Mouse (Mus musculus) v-Abl transformed pro-B cells (cell line): ENCODE results near the gene Epc2.
"Not testable (repeated sequence)": the region's sequence is repeated elsewhere in the genome, so short reads cannot be mapped to it uniquely, and the experiment has no call there.

Source experiments
- in situ Hi-C, 2 experiments: fragments of 400-800 bp; cut with MboI; formaldehyde crosslinking; loops; one replicate each; pipeline ENCODE4 v1.15.1; 2025; ENCODE audit not compliant: unreplicated experiment in 2 of 2

Epc2 gene

DNA sequence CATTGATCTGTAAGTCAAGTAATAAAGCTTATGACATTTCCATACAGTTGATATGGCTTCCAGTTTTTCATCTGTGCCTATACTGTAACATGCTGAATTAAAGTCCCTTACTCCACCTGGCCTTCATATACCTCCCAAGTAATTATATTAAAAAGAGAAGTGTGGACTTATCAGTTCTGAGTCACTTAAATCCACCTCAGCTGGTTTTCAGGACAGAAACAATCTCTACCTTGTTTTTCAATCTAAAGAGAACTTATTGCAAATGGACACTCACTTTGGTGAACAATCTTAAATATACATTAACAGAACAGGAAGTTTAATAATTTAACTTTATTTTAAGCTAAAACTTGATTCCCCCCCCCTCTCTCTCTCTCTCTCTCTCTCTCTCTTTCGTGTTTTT, 15.8 kb downstream of the Epc2 start:
- in situ Hi-C loops: loop anchor here in 1 of 2 experiments (25.0 kb wide), 1 partner anchor 530 kb away; the partner anchor contains the start of gene Mbd5

DNA sequence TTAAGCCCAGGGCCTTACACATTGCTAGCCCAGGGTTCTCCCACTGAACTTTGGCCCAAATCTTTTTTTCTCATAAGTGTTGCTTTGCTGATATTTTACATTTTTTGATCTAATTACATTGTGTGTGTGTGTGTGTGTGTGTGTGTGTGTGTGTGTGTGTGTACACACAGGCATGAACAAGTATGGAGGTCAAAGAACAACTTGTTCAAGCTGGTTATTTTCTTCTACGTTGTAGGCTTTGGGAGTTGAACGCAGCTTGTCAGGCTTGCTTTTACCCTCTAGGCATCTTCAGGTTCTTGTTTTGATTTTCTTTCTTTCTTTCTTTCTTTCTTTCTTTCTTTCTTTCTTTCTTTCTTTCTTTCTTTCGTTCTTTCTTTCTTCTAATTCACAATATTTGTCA, 19.9 kb downstream of the Epc2 start:
- in situ Hi-C loops: loop anchor here in 1 of 2 experiments (25.0 kb wide), 1 partner anchor 534 kb away; the partner anchor contains the start of gene Mbd5

DNA sequence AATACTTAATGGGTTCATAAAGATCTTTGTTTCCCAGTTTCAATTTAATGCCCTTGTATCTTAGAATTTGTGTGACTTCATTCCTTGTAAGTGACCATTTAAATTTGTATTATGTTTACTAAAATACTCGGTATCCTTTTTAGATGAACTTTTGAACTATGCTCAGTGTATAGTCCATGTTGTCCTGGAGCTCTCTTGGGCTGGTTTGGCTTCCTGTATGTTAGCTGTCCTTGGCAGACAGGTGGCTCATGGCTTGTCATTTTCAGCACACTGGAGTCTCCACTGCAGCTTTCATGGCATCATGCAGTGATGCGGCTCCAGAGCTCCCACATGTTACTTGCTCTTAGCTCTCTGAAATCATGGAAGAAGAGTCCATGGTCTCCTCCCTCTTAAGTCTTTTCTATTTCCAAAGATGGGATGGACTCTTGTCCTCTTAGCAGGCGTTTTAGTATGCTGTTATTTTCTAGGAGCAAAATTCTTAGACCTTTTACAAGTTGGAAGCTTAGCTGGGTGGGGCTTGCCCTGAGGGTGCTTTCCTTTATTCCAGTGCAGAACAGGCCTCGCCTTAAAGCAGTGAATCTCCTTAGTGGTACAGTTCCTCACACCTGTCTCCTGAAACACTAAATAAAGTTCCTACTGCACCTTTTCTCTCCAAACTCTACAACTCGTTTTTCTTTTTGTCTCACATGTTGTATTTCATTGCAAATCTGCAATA, 20.5 kb downstream of the Epc2 start:
- in situ Hi-C loops: loop anchor here in 1 of 2 experiments (25.0 kb wide), 1 partner anchor 534 kb away; the partner anchor contains the start of gene Mbd5

DNA sequence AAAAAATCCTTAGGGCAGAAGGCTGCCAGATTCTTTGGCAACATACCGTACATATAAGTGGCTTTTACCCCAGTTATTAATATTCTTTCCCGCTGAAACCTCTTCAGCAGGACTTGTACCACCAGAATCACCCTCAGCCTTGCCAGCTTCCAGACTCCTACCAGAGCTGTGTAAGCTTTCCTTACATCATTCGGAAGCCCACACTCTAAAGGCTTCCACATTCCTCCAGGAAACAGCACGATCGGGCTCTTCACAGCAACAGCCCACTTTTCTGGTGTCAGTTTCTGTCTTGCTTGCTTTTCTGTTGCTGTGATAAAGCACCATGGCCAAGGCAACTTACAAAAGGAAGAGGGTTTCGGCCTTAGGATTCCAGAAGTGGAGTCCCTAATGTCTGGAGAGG, 21.2 kb downstream of the Epc2 start:
- in situ Hi-C loops: loop anchor here in 1 of 2 experiments (25.0 kb wide), 1 partner anchor 535 kb away; the partner anchor contains the start of gene Mbd5

DNA sequence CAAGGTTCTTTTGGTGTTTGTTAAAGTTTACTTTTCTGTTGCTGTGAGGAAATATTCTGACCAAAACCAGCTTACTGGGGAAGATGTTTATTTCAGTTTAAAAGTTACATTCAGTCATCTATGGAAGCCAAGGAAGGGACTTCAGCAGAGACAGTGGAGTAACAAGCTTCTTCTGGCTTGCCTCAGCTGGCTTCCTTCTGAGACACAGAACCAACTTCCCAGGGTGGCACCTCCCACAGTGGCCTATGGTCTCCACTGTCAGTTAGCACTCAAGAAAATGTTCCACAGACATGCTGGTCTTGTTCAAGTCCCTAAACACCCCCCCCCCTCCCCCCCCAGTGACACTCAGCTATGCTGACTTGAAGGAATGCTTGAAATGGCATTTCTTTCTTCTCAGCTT, 30.9 kb downstream of the Epc2 start:
- in situ Hi-C loops: no loop called here

DNA sequence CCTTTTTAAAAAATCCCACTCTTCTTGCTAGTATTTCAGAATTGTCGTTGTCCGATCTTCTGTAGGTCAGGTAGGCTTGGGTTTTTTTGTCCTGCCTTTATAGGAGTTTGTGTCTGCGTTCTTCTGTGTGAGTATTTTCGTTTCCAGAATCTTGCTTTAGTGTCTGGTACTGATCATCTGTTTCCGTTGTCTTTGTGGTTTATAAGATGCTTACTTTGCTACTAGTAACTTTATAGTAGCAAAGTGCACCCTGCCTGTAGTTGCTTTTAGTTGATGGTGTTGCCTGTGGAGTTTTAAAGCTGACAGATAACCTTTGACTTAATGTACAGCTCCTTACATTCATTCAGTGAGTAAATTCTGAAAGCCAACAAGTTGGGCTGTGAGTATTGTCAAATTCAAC, 32.1 kb downstream of the Epc2 start:
- in situ Hi-C loops: no loop called here

DNA sequence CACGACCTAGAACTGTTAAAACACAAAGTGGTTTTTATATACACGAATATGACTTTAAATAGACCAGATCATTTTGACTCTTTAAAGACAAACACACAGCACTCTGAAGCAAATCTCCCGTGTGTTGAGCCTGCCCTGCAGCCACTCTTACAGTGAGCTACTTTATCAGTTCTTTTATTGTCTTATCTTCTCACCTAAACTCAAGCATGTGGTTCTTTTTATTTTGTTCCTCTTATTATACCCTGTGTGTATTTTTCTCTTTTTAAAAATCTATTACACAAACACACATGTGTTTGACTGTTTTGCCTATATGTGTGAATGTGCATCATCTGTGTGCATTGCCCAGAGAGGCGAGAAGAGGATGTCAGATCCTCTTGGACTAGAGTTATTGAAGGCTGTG, 50.1 kb downstream of the Epc2 start:
- in situ Hi-C loops: no loop called here

DNA sequence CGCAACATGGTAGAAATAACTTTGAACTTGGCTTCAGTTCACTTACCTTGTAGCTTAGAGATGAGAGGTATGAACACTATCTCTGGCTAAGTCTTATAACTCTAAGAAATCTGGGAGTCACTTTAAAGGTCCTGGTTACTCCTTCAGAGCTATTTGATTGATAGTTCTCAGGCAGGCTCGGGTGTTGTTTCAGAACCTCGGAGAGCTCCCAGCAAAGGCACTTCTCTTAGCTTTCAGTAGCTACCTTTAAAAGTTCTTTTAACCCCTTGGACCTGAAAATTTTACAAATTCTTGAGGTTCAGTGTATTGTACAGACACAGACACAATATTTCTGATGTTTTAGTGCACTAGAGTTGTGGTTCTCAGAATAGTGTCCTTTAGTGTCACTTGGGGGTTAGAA, 52.3 kb downstream of the Epc2 start:
- in situ Hi-C loops: no loop called here

DNA sequence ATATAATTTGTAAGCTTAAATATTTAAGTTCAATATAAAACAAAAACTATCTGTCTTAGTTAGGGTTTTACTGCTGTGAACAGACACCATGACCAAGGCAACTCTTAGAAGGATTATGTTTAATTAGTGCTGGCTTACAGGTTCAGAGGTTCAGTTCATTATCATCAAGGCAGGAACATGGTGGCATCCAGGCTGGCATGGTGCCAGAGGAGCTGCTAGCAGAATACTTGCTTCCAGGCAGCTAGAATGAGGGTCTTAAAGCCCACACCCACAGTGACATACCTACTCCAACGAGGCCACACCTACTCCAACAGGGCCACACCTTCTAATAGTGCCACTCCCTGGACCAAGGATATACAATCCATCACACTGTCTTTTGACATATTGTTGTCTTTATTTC, 53.9 kb downstream of the Epc2 start:
- in situ Hi-C loops: not testable (repeated sequence)

DNA sequence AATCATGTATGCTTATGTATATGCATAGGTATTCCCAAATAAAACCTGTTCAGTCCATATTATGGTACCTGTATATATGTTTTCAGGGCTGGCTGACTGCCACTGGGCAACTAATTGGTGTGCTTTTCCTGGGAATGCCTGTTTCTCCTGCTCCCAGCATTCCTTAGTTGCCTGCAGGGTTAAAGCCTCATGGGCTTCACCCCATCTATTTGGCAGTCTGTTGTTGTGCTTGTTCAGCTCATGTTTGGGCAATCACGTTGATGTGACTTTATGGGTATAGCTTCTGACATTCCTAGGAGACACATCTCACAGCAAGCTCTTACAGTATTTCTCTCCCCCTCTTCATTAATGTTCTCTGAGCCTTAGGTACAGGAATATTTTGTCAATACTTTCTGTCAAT, 59.5 kb downstream of the Epc2 start:
- in situ Hi-C loops: no loop called here

DNA sequence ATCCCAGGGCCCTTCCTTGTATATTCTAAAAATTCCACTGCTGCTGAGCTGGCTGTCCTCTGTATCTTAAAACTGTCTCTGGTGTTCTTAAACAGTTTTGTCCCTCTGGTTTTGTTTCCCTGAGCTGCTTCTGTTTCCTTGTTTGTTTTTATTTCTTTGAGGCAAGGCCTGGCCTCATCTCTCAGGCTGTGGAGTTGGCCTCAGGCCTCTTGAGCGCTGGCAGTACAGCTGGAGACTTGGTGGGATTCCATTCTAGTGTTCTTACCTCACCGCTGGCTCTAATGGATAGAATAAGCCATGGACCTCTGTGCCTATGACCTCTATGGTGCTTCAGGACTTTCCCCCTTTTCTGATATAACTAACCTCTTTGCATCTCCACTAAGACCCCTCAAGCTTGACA, 64.7 kb downstream of the Epc2 start:
- in situ Hi-C loops: no loop called here

DNA sequence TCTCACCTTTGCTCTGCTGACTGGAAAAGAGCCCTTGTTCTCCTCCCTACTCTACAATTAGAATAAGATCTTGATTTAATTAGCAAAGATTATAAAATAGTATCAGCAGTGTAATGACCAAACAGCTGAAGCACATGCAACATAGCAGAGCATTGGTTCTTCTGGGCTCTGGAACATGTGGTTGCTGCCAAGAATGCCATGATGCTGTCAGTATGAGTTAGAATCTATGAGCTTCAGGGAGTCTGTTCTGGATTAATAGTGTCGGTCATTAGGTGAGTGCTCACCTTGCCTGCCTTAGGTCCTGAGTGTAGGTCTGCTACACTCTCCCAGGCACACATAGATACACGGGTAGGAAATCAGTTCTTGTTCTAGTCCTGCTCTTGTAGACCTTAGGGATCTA, 69.1 kb downstream of the Epc2 start:
- in situ Hi-C loops: loop anchor here in 1 of 2 experiments (10.0 kb wide), 1 partner anchor 586 kb away; no protein-coding TSS in a partner anchor

DNA sequence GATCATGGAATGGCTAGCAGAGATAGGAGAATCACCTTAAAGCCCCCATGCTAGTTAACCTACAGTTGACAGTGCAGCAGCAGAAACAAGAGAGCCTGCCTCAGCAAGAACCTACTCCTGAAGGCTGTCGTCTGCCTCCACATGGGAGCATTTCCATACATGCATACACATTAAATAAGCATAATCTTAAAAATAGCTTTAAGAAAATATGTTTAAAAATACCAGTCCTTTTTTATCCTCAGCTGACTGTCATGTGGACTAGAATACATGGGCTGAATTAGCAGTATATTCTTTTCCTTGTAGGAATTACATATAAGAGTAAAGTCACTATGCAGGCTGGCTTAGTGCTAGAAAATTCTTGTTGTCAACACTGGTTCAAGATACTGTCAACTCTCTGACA, 69.7 kb downstream of the Epc2 start:
- in situ Hi-C loops: loop anchor here in 1 of 2 experiments (10.0 kb wide), 1 partner anchor 586 kb away; no protein-coding TSS in a partner anchor

DNA sequence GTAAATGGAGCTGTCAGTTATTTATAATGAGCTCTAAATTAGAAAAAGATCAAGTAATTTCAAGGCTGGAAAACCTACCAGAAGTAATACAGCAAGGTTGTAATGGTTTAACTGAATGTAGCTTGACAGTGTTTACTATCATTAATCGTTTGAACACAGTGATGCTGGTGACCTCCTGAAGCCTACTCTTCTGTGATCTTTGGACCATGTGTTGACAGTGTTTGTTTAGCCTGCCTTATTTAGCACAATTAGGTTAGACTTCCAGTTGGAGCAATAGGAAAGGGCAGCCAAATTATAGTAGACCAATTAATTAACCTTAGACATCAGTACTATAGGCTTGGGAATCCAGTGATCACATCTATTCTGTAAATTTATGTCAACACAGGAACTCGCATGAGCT, 70.3 kb downstream of the Epc2 start:
- in situ Hi-C loops: loop anchor here in 1 of 2 experiments (10.0 kb wide), 1 partner anchor 587 kb away; no protein-coding TSS in a partner anchor

DNA sequence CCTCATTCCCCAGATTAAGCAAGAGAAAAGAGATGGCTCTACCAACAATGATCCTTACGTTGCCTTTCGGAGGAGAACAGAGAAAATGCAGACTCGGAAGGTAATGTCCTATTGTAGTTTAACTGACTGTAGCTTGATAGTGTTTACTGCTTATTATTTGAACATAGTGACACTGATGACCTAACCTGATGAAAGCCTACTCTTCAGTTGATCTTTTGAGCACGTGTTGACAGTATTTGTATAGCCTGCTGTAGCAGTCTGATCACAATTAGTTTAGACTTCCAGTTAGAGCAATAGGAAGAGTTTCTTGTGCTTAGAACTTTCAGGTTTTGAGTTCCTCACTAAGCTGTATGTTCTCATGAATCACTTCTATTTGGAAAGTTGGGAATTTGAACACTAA, 71.3 kb downstream of the Epc2 start:
- in situ Hi-C loops: loop anchor here in 1 of 2 experiments (10.0 kb wide), 1 partner anchor 588 kb away; no protein-coding TSS in a partner anchor

DNA sequence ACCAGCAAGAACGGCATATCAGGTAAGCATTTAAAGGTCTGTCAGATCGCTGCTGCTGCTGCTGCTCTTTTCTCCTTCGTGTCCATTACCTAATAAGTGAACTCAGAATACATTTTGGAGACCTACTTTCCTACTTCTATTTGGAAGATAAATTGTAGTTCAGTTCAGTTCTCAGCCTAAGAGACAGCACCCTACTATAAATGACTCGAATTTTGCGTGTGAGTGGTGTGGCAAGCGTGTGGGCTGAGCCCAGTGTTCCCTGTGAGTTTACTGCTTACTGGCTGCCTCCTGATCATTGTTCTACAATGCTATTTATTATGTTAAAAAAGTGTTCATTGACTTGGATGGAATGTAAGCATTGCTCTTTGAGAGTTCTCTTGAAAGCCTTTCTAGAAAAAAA, 85.9 kb downstream of the Epc2 start:
- in situ Hi-C loops: loop anchor here (25.0 kb wide), 2 partner anchors 625 to 750 kb away; partner anchors contain the start of gene Mmadhc (in 1 of the 2)

DNA sequence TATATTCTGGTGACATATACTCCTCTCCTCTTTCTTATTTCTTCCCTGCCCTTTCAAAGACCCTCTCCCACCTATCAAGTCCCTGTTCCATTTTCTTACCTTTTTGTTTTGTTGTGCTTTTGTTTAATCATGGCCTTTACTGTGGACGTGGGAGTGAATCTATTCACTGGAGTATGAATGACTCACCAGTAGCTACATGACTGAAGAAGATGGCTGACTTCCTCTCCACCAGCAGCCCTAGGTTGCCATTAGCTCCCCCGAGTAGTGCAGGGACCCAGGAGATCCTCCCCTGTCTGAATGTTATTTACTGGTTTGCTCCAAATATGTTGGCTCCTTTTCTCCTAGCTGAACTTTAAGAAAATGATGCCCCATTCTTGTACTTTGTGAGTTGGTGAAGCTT, 86.8 kb downstream of the Epc2 start:
- in situ Hi-C loops: loop anchor here (25.0 kb wide), 2 partner anchors 626 to 749 kb away; partner anchors contain the start of gene Mmadhc (in 1 of the 2)

DNA sequence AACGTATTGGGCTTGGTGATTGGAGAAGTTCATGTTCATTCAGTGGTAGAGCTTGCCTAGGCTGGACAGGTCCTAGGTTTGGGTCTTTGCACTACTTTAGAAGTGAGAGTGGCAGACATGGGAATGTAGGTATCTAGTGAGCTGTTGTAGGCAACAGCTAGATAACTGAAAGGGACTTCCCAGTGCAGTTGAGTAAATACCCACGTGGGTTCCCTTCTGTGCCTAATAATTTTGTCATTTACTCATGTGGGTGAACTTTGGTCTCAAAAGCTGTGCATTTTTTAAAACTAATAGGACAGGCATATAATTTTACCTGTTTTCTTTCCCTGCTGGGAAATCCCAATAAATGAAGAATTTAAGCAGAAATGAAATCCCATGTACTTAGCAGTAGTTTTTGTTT, 88.5 kb downstream of the Epc2 start:
- in situ Hi-C loops: loop anchor here (25.0 kb wide), 2 partner anchors 627 to 748 kb away; partner anchors contain the start of gene Mmadhc (in 1 of the 2)

DNA sequence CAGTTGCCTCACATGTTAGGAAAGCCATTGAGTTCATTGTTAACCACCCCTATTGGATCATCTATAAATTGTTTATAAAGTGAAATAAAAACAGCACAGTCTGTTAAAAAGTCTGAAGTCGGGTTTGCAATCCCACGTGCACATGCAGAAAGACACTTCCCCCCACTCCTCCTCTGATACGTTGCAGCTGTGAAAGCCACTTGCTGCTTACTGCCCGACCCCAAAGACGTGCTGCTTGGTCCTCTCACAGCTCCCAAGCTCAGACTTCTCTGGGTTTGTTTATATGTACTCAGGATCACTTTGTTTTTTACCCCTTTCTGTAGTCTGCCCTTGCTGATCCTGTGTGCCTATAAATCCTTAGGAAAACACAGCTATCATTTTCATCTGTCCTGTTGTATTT, 96.5 kb downstream of the Epc2 start:
- in situ Hi-C loops: loop anchor here (25.0 kb wide), 2 partner anchors 636 to 739 kb away; partner anchors contain the start of gene Mmadhc (in 1 of the 2)

DNA sequence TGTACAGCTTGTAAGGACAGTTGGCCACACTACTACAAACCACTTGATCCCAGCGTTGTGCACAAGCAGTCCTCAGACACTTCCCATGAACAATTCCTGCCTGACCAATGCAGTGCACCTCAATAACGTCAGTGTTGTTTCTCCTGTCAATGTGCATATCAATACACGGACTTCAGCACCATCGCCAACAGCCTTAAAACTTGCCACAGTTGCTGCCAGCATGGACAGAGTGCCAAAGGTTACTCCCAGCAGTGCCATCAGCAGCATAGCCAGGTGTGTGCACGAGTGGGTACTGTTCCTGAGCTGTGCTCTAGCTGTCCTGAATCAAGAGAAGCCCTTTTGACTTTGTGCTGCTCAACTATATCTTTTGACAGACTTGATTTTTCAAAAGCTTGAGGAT, 97.2 kb downstream of the Epc2 start:
- in situ Hi-C loops: loop anchor here (25.0 kb wide), 2 partner anchors 636 to 739 kb away; partner anchors contain the start of gene Mmadhc (in 1 of the 2)

DNA sequence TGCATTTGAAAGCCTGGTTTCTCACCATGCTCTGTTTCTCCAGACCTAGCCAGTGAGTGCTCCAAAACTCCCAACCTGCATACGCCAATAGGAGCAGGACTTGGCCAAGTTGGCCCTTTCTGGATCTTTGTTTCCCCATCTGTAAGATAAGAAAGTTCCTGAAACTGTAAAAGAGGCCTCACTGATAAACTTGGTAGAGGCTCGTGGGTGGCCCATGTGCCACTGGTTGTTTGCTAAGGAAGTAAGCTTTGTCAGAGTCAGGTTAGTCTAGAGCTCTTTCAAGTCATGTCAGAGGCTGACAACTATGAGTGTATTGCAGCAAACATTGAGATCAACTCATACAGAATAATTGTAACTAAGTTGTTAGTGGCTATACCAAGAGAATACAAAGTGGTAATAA, 101.8 kb downstream of the Epc2 start:
- in situ Hi-C loops: no loop called here

DNA sequence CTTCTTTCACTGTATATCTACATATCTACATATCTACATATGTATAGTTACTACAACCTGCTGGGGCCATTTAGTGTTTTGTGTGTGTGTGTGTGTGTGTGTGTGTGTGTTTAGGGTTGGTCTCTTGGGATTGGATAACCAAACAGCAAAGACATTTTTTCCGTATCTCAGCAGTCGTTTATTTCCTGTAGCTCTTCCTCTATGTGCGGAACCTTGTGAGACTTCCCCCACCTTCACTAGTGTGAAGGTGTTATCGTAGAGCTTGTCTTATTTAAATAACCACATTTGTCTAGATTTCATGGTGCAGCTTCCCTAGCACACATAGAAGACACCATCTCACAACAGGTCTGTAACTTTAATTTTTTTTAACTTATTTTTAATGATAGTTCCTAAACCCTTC, 106.1 kb downstream of the Epc2 start:
- in situ Hi-C loops: no loop called here
